Mouse (Mus musculus): ENCODE measurements around the gene Tmem117. TPM values are rescaled to one million over a fixed set of nuclear protein-coding genes. Genes with fewer than 3 reads are reported as not detected.
A peak's percentile ranks its signal among the peaks of the same experiment; 100 is the strongest.

The Tmem117 gene
- polyA plus RNA-seq, 1 experiment from 2014 or later: 2.8 TPM

DNA sequence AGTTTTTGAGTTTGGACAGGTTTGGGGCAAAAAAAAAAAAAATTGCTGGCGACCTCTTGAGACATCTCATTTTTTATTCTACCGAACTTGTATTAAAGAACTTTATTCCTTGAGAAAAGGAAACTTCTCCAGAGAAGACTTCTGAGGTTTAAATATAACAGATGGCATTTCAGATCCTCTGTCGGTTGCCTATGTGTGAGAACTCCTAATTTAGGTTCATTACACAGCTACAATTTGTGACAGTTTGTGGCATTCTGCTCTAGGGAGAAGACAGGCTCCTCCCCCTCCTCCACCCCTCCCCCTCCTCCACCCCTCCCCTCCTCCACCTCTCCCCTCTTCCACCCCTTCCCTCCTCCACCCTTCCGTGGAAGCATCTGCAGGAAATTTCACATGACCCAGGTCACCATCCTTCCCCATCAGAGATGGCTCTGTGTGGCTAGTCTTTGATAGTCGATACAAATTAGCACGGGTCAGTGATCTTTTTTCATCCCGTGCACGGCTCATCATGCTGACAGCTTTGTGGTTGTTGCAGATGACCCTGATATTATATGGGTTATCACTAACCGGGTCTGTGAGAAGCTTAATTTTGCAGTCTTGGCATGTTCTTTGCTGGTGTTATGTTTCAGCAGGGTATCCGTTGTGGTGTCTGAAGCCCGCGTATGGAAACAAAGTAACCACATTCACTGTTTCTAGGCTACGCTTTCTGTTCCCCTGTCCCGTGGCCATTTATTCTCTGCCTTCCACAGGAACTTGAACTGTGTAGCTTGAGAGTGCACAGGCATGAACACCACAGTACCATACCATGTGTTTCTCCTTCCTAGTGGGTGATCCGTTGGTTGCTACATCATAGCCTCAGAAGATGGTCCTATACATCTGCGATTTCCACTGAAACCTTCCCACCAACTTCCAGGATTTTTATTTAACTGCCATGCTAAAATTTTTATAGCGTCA, 147.4 kb downstream of the Tmem117 start:
- no peak overlapping the region for H3K4me3 ChIP-seq (ENCODE audit: low read length)
- ATAC-seq: no peak
- WGBS: 63% methylated on average over 17 of the region's 17 CpGs

DNA sequence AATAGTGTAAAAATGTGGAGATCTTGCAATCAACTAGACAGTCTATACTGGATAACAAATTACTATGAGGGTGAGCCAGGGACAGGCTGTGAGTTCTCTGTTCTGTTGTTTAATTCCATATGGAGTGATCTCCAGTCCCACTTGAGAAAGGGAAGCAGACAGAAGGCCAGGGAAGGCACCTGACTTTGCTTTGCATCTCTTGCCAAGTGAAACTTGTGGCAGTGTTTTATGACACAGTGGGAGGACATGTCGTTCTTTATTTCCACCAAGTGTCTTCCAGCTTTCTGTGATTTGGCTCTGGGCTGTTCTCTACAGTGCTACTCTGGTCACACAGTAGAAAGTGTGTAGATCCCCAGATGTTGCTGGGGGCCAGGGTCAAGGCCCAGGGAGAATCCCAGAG, 152.5 kb downstream of the Tmem117 start:
- no peak overlapping the region for H3K4me3 ChIP-seq (ENCODE audit: low read length)
- H3K27me3 ChIP-seq (replicated peaks; ENCODE audit: control insufficient read depth, insufficient read depth, low read length): no peaks in the 10 kb centered on the region
- H3K27ac ChIP-seq (ENCODE audit: low read length): no peak overlapping the region
- H3K9ac ChIP-seq (ENCODE audit: low read depth, low read length): no peak overlapping the region
- no peak for ATAC-seq
- H3K4me1 ChIP-seq (ENCODE audit: control insufficient read depth, insufficient read depth, low read length): no peaks in the 10 kb centered on the region
- no peak overlapping the region for H3K4me2 ChIP-seq (ENCODE audit: low read depth, low read length)
- no peaks in the 10 kb centered on the region for H3K36me3 ChIP-seq (ENCODE audit: control insufficient read depth, insufficient read depth, low read length)
- no peaks in the 10 kb centered on the region for H3K9me3 ChIP-seq (ENCODE audit: control insufficient read depth, low read length)
- 56% methylated on average over 1 of the region's 1 CpGs for WGBS

More for the DNA sequence above, 147.4 kb downstream of the Tmem117 start:
- Histone ChIP-seq H3K4me2 (ENCODE audit: low read depth, low read length) (no peak overlapping the region), H3K36me3 (ENCODE audit: control insufficient read depth, insufficient read depth, low read length) (no peaks in the 10 kb centered on the region), H3K9me3 (ENCODE audit: control insufficient read depth, low read length) (no peaks in the 10 kb centered on the region), H3K27ac (ENCODE audit: low read length) (no peak overlapping the region), H3K9ac (ENCODE audit: low read depth, low read length) (no peak overlapping the region), H3K4me1 (ENCODE audit: control insufficient read depth, insufficient read depth, low read length) (no peaks in the 10 kb centered on the region), H3K27me3 (replicated peaks; ENCODE audit: control insufficient read depth, insufficient read depth, low read length) (no peaks in the 10 kb centered on the region)

DNA sequence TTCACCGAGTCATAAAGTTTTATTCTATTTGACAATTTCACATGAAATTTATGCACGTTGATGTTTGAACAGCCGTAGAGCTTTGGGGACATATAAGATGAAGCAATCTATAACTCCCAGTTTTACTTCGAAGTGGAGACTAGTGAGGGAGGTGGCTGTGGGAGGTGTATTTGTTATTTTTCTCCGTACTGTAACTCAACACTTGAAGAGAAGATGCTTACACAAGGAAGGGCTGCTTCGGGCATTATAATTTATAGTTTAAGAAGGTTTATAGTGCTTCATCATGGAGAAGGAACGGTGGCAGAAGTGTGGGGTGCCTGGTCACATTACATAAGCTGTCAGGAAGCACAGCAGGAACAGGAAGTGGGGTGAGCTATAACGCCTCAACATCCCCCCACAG, 164.4 kb downstream of the Tmem117 start:
- no peak overlapping the region for H3K27ac ChIP-seq (ENCODE audit: low read length)
- no peak overlapping the region for H3K4me2 ChIP-seq (ENCODE audit: low read depth, low read length)
- H3K9me3 ChIP-seq (ENCODE audit: control insufficient read depth, low read length): no peaks in the 10 kb centered on the region
- H3K4me1 ChIP-seq (ENCODE audit: control insufficient read depth, insufficient read depth, low read length): no peaks in the 10 kb centered on the region
- no peaks in the 10 kb centered on the region for H3K36me3 ChIP-seq (ENCODE audit: control insufficient read depth, insufficient read depth, low read length)
- 74% methylated on average over 8 of the region's 8 CpGs for WGBS
- H3K9ac ChIP-seq (ENCODE audit: low read depth, low read length): no peak overlapping the region
- no peaks in the 10 kb centered on the region for H3K27me3 ChIP-seq (replicated peaks; ENCODE audit: control insufficient read depth, insufficient read depth, low read length)
- no peak for ATAC-seq
- H3K4me3 ChIP-seq (ENCODE audit: low read length): no peak overlapping the region

DNA sequence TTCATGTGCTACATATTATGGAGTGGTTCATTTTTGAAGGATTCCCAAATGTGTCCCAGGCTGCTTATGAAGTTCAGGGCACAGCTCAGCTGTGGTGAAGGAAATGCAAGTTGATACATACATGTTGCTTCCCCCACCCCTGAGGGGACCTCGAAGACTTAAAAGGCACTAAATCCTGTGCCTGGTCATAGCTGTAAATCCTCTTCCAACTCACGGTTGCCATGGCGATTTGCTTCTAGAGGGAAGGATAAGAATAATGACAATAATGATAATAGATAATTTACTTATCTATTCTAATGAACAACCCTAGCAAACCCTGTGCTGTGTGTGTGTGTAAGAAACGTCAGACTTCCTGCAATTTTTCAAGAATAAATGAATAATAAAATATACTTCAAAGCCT, 166.5 kb downstream of the Tmem117 start:
- Histone ChIP-seq H3K27ac (ENCODE audit: low read length) (no peak overlapping the region), H3K27me3 (replicated peaks; ENCODE audit: control insufficient read depth, insufficient read depth, low read length) (no peaks in the 10 kb centered on the region), H3K9ac (ENCODE audit: low read depth, low read length) (no peak overlapping the region), H3K4me1 (ENCODE audit: control insufficient read depth, insufficient read depth, low read length) (no peaks in the 10 kb centered on the region), H3K9me3 (ENCODE audit: control insufficient read depth, low read length) (no peaks in the 10 kb centered on the region), H3K36me3 (ENCODE audit: control insufficient read depth, insufficient read depth, low read length) (no peaks in the 10 kb centered on the region), H3K4me2 (ENCODE audit: low read depth, low read length) (no peak overlapping the region), H3K4me3 (ENCODE audit: low read length) (no peak overlapping the region)
- ATAC-seq: no peak
- 66% methylated on average over 4 of the region's 4 CpGs for WGBS

DNA sequence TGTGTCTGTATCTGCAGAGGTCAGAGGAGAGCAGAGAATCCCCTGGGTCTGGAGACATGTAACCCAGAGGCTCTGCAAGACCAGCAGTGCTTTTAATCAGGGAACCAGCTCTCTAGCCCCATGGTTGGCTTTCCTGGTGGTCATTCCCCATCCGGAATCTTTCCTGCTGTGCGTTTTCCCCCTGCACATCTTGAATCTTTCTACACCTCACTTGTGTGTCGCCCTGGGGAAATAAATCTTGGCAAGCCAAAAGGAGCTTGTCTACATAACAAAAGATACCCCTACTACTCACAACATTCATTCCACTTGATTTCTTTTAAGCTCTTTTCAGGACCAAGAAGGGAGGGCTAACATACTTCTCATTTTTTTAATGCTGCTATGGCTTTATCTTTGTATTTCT, 169.2 kb downstream of the Tmem117 start:
- H3K4me1 ChIP-seq (ENCODE audit: control insufficient read depth, insufficient read depth, low read length): no peaks in the 10 kb centered on the region
- H3K27me3 ChIP-seq (replicated peaks; ENCODE audit: control insufficient read depth, insufficient read depth, low read length): no peaks in the 10 kb centered on the region
- H3K4me2 ChIP-seq (ENCODE audit: low read depth, low read length): no peak overlapping the region
- 56% methylated on average over 3 of the region's 3 CpGs for WGBS
- H3K36me3 ChIP-seq (ENCODE audit: control insufficient read depth, insufficient read depth, low read length): no peaks in the 10 kb centered on the region
- H3K4me3 ChIP-seq (ENCODE audit: low read length): no peak overlapping the region
- H3K9me3 ChIP-seq (ENCODE audit: control insufficient read depth, low read length): no peaks in the 10 kb centered on the region
- no peak for ATAC-seq
- no peak overlapping the region for H3K27ac ChIP-seq (ENCODE audit: low read length)
- no peak overlapping the region for H3K9ac ChIP-seq (ENCODE audit: low read depth, low read length)

DNA sequence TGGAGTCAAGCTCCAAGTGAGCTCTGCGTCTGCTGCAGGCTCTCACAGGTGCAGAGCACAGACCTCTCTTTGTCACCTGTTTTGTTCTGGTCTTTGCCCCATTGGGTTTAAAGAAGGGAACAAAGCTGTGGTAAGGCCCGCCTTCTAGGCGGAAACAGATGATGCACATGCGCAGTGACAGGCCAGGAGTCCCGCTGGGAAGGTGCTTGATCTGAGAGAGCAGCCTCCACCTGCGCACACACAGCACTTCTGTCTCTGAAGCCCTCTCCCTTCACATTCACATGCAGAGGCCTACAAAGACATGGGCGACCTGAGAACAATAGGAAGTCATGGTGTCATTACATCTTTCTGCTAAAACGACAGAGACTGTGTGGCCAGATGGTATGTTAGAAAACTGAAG, 172.4 kb downstream of the Tmem117 start:
- Histone ChIP-seq H3K36me3 (ENCODE audit: control insufficient read depth, insufficient read depth, low read length) (no peaks in the 10 kb centered on the region), H3K4me3 (ENCODE audit: low read length) (no peak overlapping the region), H3K27ac (ENCODE audit: low read length) (no peak overlapping the region), H3K4me1 (ENCODE audit: control insufficient read depth, insufficient read depth, low read length) (no peaks in the 10 kb centered on the region), H3K9ac (ENCODE audit: low read depth, low read length) (no peak overlapping the region), H3K27me3 (replicated peaks; ENCODE audit: control insufficient read depth, insufficient read depth, low read length) (no peaks in the 10 kb centered on the region), H3K9me3 (ENCODE audit: control insufficient read depth, low read length) (no peaks in the 10 kb centered on the region), H3K4me2 (ENCODE audit: low read depth, low read length) (no peak overlapping the region)
- ATAC-seq: no peak
- 75% methylated on average over 8 of the region's 8 CpGs for WGBS

DNA sequence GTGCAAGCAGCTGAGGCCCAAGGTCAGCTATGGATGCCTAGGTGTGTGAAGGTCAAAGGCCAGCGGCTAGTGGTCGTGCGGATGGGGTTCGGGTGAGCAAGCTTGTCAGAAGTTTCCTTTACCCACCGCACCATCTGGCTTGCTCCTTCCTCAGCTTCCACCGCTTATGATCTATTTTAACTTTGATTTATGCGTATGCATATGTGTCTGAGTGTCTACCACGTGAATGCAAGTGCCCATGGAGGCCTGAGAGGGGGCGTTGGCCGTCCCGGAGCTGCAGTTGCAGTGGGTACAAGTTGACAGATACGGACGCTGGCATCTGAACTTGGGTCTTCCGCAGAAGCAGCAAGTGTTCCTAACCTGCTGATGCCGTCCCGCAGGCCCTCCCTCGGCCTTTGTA, 173.8 kb downstream of the Tmem117 start:
- ATAC-seq: no peak
- Histone ChIP-seq H3K27me3 (replicated peaks; ENCODE audit: control insufficient read depth, insufficient read depth, low read length) (no peaks in the 10 kb centered on the region), H3K4me3 (ENCODE audit: low read length) (no peak overlapping the region), H3K36me3 (ENCODE audit: control insufficient read depth, insufficient read depth, low read length) (no peaks in the 10 kb centered on the region), H3K27ac (ENCODE audit: low read length) (no peak overlapping the region), H3K9ac (ENCODE audit: low read depth, low read length) (no peak overlapping the region), H3K4me1 (ENCODE audit: control insufficient read depth, insufficient read depth, low read length) (no peaks in the 10 kb centered on the region), H3K4me2 (ENCODE audit: low read depth, low read length) (no peak overlapping the region), H3K9me3 (ENCODE audit: control insufficient read depth, low read length) (no peaks in the 10 kb centered on the region)
- WGBS: 84% methylated on average over 17 of the region's 17 CpGs

DNA sequence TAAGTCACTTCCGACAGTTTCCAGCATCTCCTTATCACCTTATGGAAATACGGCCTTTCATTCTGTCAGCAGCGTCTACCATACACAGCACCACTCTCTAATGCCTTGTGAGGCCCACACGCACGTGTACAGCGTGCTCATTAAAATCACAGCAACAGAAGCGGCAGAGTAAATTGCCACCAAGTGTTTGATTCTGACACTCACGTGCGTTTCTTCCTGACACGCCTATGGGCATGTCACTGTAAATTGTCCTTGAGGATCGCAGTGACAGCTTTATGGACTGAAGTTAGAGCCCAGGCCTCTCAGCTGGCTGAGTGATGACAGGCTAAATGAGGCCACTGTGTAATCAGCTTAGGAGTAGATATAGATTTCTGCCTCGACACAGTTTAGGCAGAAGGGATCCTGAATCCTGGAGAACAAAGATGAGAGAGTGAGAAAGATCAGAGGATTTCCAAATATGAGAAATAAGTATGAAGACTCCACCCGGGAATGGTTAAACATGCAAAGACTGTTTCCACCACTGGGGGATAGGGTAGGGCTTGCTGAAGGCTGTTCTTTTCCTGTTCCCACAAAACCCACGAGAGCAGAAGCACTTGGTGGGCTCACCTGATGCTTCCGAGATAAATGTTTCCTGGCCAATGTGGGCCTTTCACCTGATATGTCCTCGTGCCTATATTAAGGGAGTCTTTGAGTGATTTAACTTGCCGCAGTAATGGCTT, 174.8 kb downstream of the Tmem117 start:
- no peak overlapping the region for H3K9ac ChIP-seq (ENCODE audit: low read depth, low read length)
- peak; percentile 38; the same call in 1 of the 2 replicates for ATAC-seq
- no peaks in the 10 kb centered on the region for H3K4me1 ChIP-seq (ENCODE audit: control insufficient read depth, insufficient read depth, low read length)
- H3K27me3 ChIP-seq (replicated peaks; ENCODE audit: control insufficient read depth, insufficient read depth, low read length): no peaks in the 10 kb centered on the region
- H3K9me3 ChIP-seq (ENCODE audit: control insufficient read depth, low read length): no peaks in the 10 kb centered on the region
- no peak overlapping the region for H3K4me3 ChIP-seq (ENCODE audit: low read length)
- H3K36me3 ChIP-seq (ENCODE audit: control insufficient read depth, insufficient read depth, low read length): no peaks in the 10 kb centered on the region
- 40% methylated on average over 17 of the region's 17 CpGs for WGBS
- H3K27ac ChIP-seq (ENCODE audit: low read length): no peak overlapping the region
- H3K4me2 ChIP-seq (ENCODE audit: low read depth, low read length): no peak overlapping the region

DNA sequence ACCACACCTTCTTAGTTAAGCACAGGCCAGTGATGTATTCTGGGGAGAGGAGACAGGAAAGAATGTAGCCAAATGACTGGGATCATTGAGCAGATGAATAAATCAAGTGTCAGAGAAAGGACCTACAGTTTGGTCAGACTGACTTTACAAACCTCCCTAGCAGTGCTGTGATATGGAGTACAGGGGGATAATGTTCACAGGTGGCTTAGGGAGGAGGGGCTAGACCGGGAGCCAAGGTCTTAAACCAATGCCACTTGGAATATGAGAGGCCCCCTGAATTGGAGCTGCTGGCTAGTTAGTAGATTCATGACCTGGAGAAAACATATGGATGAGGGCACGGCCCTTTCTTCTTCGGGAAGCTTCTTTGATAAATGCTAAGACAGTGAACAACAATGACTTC, 177.0 kb downstream of the Tmem117 start:
- Histone ChIP-seq H3K4me2 (ENCODE audit: low read depth, low read length) (no peak overlapping the region), H3K9me3 (ENCODE audit: control insufficient read depth, low read length) (no peaks in the 10 kb centered on the region), H3K9ac (ENCODE audit: low read depth, low read length) (no peak overlapping the region), H3K4me1 (ENCODE audit: control insufficient read depth, insufficient read depth, low read length) (no peaks in the 10 kb centered on the region), H3K4me3 (ENCODE audit: low read length) (no peak overlapping the region), H3K27me3 (replicated peaks; ENCODE audit: control insufficient read depth, insufficient read depth, low read length) (no peaks in the 10 kb centered on the region), H3K36me3 (ENCODE audit: control insufficient read depth, insufficient read depth, low read length) (no peaks in the 10 kb centered on the region), H3K27ac (ENCODE audit: low read length) (no peak overlapping the region)
- WGBS: 80% methylated on average over 3 of the region's 3 CpGs
- no peak for ATAC-seq
